Mouse (Mus musculus) kidney, postnatal 0 days (tissue): Measurements from ENCODE around the gene Lhfpl4. TPM values are rescaled to one million over a fixed set of nuclear protein-coding genes. Genes with fewer than 3 reads are reported as not detected.
A peak's percentile ranks its signal among the peaks of the same experiment; 100 is the strongest.

Experiments
- ATAC-seq: fragments of 200-750 bp; cut with Nextera tagmentation; replicated peaks from 2 replicates; pipeline ENCODE4 v1.8.0; 2017; ENCODE audit warnings: low read depth, moderate number of reproducible peaks, moderate TSS enrichment, moderate library complexity; ENCODE audit not compliant: low FRiP score
- DNase-seq: peaks from one replicate; pipeline ENCODE4 v3.0.0-alpha.2; 2016; ENCODE audit warnings: low spot score
- H3K27ac ChIP-seq: fragments of 300-500 bp; sonication (generic); 2 replicates; pipeline ENCODE4 v1.5.1; 2014; ENCODE audit warnings: mild to moderate bottlenecking
- H3K27me3 ChIP-seq: fragments of 300-500 bp; sonication (generic); 2 replicates; pipeline ENCODE4 v1.6.1; 2014; ENCODE audit warnings: low read length, mixed read lengths; ENCODE audit not compliant: insufficient read depth
- H3K36me3 ChIP-seq: fragments of 300-500 bp; sonication (generic); 2 replicates; pipeline ENCODE4 v1.6.1; 2014; ENCODE audit warnings: low read length, mixed read lengths; ENCODE audit not compliant: insufficient read depth
- H3K4me1 ChIP-seq: fragments of 300-500 bp; sonication (generic); replicated peaks from 2 replicates; pipeline ENCODE4 v1.6.1; 2014; ENCODE audit warnings: antibody characterized with exemption, low read length, mixed read lengths; ENCODE audit not compliant: insufficient read depth
- H3K4me2 ChIP-seq: fragments of 300-500 bp; sonication (generic); 2 replicates; pipeline ENCODE4 v1.6.1; 2014; ENCODE audit warnings: mild to moderate bottlenecking, low read length, moderate library complexity, mixed read lengths
- H3K4me3 ChIP-seq: fragments of 300-500 bp; sonication (generic); replicated peaks from 2 replicates; pipeline ENCODE4 v1.5.1; 2014; ENCODE audit warnings: low read depth, low read length
- H3K9ac ChIP-seq: fragments of 300-500 bp; sonication (generic); 2 replicates; pipeline ENCODE4 v1.6.1; 2014; ENCODE audit warnings: low read depth, low read length
- H3K9me3 ChIP-seq: fragments of 300-500 bp; sonication (generic); replicated peaks from 2 replicates; pipeline ENCODE4 v1.6.1; 2016; ENCODE audit warnings: low read length, inconsistent platforms, mixed read lengths
- CTCF ChIP-seq: IDR thresholded peaks from 2 replicates; pipeline ENCODE4 v1.5.1; 2016; ENCODE audit warnings: antibody characterized with exemption, low read depth, mild to moderate bottlenecking, moderate library complexity
- WGBS: fragments of 180-500 bp; shearing (Covaris S2); extraction: QIAGEN DNeasy Blood & Tissue Kit; methylation state at CpG from one replicate; pipeline ENCODE4 v1.1.7; 2014; 5-methylcytosine and 5-hydroxymethylcytosine counted together
- polyA plus RNA-seq: library from polyadenylated mRNA; unstranded; fragments of >200 nt; fragmentation: Nextera tagmentation; extraction: Ambion mirVana; gene quantifications from 2 replicates; pipeline ENCODE4 v1.2.1, GENCODE M21; 2015

The Lhfpl4 gene
- polyA plus RNA-seq, result 0.20 and 0.45 TPM in 2 replicates

GRCm38 (mm10) chr6:113194841-113195595 is at the start of gene Lhfpl4:
Gene Lhfpl4, minus strand, starts transcription at chr6:113195384.
- no peak for TF ChIP-seq CTCF
- DNase-seq (no peak), ATAC-seq (peak; percentile 59; the same call in 1 of the 2 replicates)
- peaks cover 4% of the 10 kb centered on the region for H3K4me1 ChIP-seq
- no peak within 1 kb of the TSS for H3K9ac ChIP-seq
- H3K4me2 ChIP-seq, result peak within 1 kb of the TSS; percentile 73
- no peaks in the 10 kb centered on the region for H3K36me3 ChIP-seq
- H3K9me3 ChIP-seq, result no peaks in the 10 kb centered on the region
- H3K27ac ChIP-seq, result no peak within 1 kb of the TSS
- 2% methylated on average over 51 of the region's 66 CpGs for WGBS
- H3K4me3 ChIP-seq, result peak within 1 kb of the TSS; percentile 42
- peaks cover 15% of the 10 kb centered on the region for H3K27me3 ChIP-seq

GRCm38 (mm10) chr6:113242753-113243152 is 47.6 kb upstream of the Lhfpl4 start:
- Histone ChIP-seq H3K9ac (no peak overlapping the region), H3K4me3 (no peak overlapping the region), H3K4me2 (no peak overlapping the region), H3K9me3 (no peaks in the 10 kb centered on the region), H3K4me1 (peaks cover 9% of the 10 kb centered on the region), H3K27me3 (no peaks in the 10 kb centered on the region), H3K36me3 (peaks cover 22% of the 10 kb centered on the region; the same call in 1 of the 2 replicates), H3K27ac (no peak overlapping the region)
- DNase-seq (peak; percentile 3), ATAC-seq (0 out of 2 replicates have a peak, but pooled peaks have one; percentile 23)
- no peak for TF ChIP-seq CTCF
- WGBS, result 68% methylated on average over 1 of the region's 1 CpGs

GRCm38 (mm10) chr6:113238442-113238841 is 43.3 kb upstream of the Lhfpl4 start:
- Histone ChIP-seq H3K9ac (peak overlapping the region; percentile 87), H3K27me3 (no peaks in the 10 kb centered on the region), H3K27ac (no peak overlapping the region; the same call in 1 of the 2 replicates), H3K4me2 (peak overlapping the region; percentile 93), H3K4me3 (peak overlapping the region; percentile 96), H3K4me1 (peaks cover 13% of the 10 kb centered on the region), H3K36me3 (0 out of 2 replicates have a peak, but pooled peaks cover 8% of the 10 kb centered on the region), H3K9me3 (no peaks in the 10 kb centered on the region)
- TF ChIP-seq CTCF, result no peak
- no peak for ATAC-seq
- 25% methylated on average over 6 of the region's 6 CpGs for whole genome bisulfite sequencing
- peak; percentile 10 for DNase-seq

GRCm38 (mm10) chr6:113237542-113238270 is 42.5 kb upstream of the Lhfpl4 start, which contains the start of gene Mtmr14:
Gene Mtmr14, plus strand, starts transcription at chr6:113237843.
- Histone ChIP-seq H3K9ac (peak within 1 kb of the TSS; percentile 87), H3K4me3 (peak within 1 kb of the TSS; percentile 96), H3K27me3 (no peaks in the 10 kb centered on the region), H3K27ac (peak within 1 kb of the TSS; percentile 79), H3K4me2 (peak within 1 kb of the TSS; percentile 93), H3K4me1 (peaks cover 13% of the 10 kb centered on the region), H3K36me3 (0 out of 2 replicates have a peak, but pooled peaks cover 8% of the 10 kb centered on the region), H3K9me3 (no peaks in the 10 kb centered on the region)
- peak; percentile 97 for ATAC-seq
- peak; percentile 98 for DNase-seq
- WGBS, result under 1% methylated on average over 54 of the region's 55 CpGs
- no peak for TF ChIP-seq CTCF

- WGBS, result 63% methylated on average over 5 of the region's 5 CpGs
- H3K27ac ChIP-seq, result no peak overlapping the region
- H3K4me2 ChIP-seq, result no peak overlapping the region
- H3K9me3 ChIP-seq, result no peaks in the 10 kb centered on the region
- no peaks in the 10 kb centered on the region for H3K27me3 ChIP-seq
- no peak overlapping the region for H3K9ac ChIP-seq
- no peak for DNase-seq
- TF ChIP-seq CTCF, result no peak
- H3K4me1 ChIP-seq, result peaks cover 13% of the 10 kb centered on the region
- H3K4me3 ChIP-seq, result no peak overlapping the region
- H3K36me3 ChIP-seq, result 0 out of 2 replicates have a peak, but pooled peaks cover 2% of the 10 kb centered on the region
- no peak for ATAC-seq
Measured at GRCm38 (mm10) chr6:113235141-113235540, 40.0 kb upstream of the Lhfpl4 start.

- H3K27me3 ChIP-seq, result no peaks in the 10 kb centered on the region
- H3K27ac ChIP-seq, result no peak overlapping the region
- no peaks in the 10 kb centered on the region for H3K36me3 ChIP-seq
- H3K4me1 ChIP-seq, result no peaks in the 10 kb centered on the region
- no peak overlapping the region for H3K9ac ChIP-seq
- no peaks in the 10 kb centered on the region for H3K9me3 ChIP-seq
- no peak for ATAC-seq
- no peak overlapping the region for H3K4me2 ChIP-seq
- no peak overlapping the region for H3K4me3 ChIP-seq
- DNase-seq, result no peak
- TF ChIP-seq CTCF, result no peak
Measured at GRCm38 (mm10) chr6:113226705-113227104, 31.5 kb upstream of the Lhfpl4 start.
